Mouse (Mus musculus): ENCODE data around the gene Saa1.

The Saa1 gene

DNA sequence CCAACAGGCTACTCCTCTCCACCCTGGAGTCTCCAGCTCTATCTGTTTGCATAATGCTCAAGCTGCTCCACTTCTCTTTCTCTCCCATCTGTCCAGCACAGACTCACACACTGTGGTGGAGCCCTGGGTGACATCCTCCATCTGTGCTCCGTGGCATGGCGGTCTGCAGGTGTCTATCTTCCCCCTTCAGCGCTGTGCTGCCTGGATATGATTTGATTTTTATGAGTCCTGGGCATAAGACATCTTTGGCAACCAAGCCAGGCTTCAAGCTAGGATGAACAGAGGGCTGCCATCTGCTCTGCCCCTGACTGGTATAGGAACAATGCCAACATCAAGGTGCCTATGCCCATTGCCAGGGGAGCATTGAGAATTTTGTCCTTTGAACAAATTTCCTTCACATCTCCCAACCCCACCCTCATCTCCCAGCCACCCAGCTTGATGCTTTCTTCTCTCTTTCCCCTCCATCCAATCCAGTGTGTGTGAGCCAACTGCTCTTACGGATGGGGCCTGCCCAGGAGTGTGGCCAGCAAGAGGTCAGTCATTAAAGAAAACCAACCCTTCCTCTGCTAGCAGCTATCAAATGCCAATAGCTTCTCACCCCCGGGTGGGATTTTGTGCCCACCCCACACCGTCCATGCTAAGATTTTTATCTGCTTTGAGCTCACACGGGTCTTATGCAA, 24.0 kb downstream of the Saa1 start:
- DNase-seq (ENCODE audit: extremely low read depth, low read depth, low spot score), result no peak

DNA sequence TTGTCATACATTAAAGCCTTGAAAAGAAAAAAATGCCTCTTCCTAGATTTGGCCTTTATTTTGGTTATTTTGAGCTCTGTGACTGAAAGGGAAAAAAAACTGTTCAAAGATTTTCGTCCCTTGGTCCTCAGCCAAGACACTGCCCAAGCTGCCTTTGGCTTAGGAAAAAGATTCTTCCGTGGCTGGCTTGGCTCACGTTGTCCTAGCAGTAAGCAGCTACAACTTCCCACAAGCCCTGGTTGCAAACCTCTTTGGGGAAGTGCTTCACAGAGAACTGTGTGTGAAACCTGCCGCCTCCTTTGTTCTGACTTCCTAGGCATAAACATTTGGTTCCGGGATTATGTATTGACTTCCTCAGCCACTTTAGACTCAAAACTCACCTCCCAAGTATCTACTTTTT, 25.9 kb downstream of the Saa1 start:
- no peak for DNase-seq (ENCODE audit: extremely low read depth, low read depth, low spot score)

DNA sequence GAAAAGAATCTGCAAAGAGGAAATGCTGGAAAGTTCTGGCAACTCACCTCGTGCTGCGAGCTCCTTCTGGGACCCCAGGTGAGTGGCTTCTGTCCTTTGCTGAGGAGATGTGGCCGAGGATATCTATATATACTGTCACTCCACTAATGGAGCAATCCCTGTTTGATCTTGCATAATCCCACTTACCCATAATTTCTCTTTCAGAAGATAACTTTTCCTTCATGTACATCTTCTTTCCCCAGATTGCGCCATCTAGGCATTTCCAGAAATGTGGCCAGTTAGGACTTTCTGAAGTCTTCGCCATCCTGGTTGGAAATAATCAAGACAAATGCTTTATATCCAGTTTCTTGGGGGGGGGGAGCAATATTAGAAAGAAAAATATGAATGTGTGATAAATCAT, 27.2 kb downstream of the Saa1 start, which contains the start of gene Saa3:
Saa3 (minus strand) TSS at position 101 of the 400 bp plus-strand sequence.
- no peak for DNase-seq (ENCODE audit: extremely low read depth, low read depth, low spot score)

DNA sequence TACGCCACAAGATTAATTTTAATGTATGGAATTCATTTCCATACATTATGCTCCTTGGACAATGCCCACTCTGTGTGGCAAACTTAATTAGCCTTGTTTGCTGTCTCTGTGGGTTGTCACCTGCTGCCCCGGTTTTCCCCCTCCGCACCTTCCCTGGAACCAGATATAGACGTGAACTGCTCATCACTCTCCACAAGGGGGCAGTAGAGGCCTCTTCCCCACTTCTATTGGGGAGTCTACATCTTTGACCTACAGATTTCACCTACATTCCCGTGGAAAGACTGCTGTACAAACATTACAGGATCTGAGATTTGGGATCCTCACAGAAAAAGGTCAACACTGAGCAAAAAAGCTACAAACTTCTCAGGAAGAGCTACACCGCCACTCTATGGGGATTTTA, 28.3 kb downstream of the Saa1 start:
- DNase-seq (ENCODE audit: extremely low read depth, low read depth, low spot score), result no peak

DNA sequence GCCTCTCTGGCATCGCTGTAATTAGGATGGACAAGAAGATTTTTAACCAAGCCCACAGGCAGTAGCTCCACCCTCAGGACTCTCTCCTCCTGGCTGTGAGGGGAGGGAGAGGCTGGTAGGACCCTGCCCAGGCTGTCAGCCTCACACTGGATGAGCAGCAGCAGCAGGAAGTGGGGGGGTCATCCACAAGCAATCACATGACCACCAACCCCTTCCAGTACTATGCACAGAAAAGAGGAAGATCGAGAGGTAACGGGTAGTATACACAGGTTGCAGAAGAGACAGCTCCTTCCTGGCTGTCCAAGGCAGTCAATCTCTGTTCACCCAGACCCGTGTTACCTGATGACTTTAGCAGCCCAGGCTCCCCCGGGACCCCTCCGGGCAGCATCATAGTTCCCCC, 30.5 kb downstream of the Saa1 start:
- DNase-seq (ENCODE audit: extremely low read depth, low read depth, low spot score), result no peak

DNA sequence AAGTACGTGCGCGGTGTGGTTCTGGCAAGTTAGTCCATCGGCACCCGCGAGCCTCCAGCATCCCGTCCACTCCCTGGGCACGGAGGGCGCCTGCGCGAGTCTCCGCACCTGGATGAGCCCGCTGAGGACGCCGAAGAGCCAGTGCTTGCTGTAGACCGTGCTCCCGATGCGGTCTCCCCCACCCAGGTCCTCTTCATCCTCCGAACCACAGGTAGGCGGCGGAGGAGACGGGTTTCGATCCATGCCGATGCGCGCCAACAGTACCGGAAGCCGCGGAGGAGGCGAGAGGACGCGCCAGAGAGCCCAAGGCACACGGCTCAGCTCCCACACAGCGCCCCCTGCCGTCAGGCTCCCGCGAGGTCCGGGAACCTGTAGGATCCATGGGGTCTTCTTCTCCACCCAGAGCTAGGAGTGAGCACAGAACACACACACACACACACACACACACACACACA, 32.4 kb downstream of the Saa1 start, which contains the start of gene Saal1:
Saal1 (minus strand) TSS at position 291 of the 455 bp plus-strand sequence.
- no peak for DNase-seq (ENCODE audit: extremely low read depth, low read depth, low spot score)

DNA sequence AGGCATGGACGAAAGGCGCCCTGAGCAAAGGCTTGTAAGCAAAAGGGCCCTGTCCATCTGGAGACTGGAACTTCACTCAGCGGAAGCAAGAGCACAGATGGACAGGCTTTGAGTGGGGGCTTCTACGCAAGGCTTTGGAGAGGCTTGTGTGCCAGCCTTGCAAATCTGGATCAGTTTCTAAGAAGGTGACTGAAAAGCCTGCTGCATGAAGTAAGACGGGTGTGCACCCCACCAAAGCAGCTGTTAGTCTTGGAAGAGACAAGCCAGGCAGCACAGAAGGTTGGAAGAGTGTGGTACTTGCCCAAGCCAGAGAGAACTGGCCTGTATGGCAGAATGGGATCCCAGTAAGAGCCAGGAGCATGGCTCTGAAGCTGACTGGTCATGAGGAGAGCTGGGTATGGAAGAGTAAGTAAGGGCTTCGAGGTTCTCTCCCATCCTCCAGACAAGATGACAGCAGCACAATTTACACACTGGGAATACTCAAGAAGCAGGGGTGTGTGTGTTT, 42.2 kb downstream of the Saa1 start:
- DNase-seq (ENCODE audit: extremely low read depth, low read depth, low spot score), result no peak

DNA sequence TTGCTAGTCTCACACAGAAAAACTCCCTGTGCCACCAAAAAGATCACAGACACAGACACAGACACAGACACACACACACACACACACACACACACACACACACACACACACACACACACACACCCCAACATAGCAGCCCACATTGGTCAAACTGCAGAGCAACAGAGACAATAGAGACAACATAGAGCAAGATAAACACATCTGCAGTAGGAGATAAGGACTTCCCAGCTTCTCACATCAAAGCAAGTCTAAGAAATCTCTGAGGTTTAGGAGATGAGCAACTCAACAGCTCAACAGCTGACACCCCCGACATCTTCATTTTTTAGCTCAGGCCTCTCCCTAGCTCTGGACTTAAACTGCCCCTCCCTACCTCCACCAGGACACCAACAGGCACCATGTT, 46.0 kb downstream of the Saa1 start:
- no peak for DNase-seq (ENCODE audit: extremely low read depth, low read depth, low spot score)

Data from fat pad, adult 2 months (tissue).